Mouse (Mus musculus): Measurements from ENCODE around the gene Igf1r. TPM values are rescaled to one million over a fixed set of nuclear protein-coding genes. Genes with fewer than 3 reads are reported as not detected.

Gene Igf1r
- total RNA-seq, 1 experiment, result 23.5 TPM

- Histone ChIP-seq H3K27ac (ENCODE audit: insufficient read depth, low read depth, low read length, poor library complexity, severe bottlenecking) (no peak overlapping the region), H3K4me3 (ENCODE audit: insufficient read depth in 1 of 2, low read depth in 1 of 2, low read length in 2 of 2, poor library complexity in 1 of 2, severe bottlenecking in 1 of 2) (no peak overlapping the region), H3K9me3 (ENCODE audit: control insufficient read depth, insufficient read depth, low read depth, low read length) (no peaks in the 10 kb centered on the region), H3K9ac (ENCODE audit: insufficient read depth, low read depth, low read length, poor library complexity, severe bottlenecking) (no peak overlapping the region), H3K36me3 (ENCODE audit: control insufficient read depth, insufficient read depth, low read length, poor library complexity, severe bottlenecking) (no peaks in the 10 kb centered on the region), H3K4me1 (ENCODE audit: control insufficient read depth in 2 of 2, insufficient read depth in 2 of 2, low read length in 2 of 2, poor library complexity in 1 of 2) (no peaks in the 10 kb centered on the region)
- in situ Hi-C loops (cut with MboI; ENCODE audit: low sequenced_read_pairs in 2 of 2, unreplicated experiment in 2 of 2), result no loop called here
- no peak for TF ChIP-seq HCFC1 (IDR thresholded peaks at IDR 0.05; ENCODE audit: borderline replicate concordance, insufficient read depth, low read length)
- TF ChIP-seq CHD2 (IDR thresholded peaks at IDR 0.05; ENCODE audit: low read depth, low read length), result no peak
- no peak for TF ChIP-seq ZNF384 (IDR thresholded peaks at IDR 0.05; ENCODE audit: low read depth, low read length)
- no peak for TF ChIP-seq ZC3H11A (IDR thresholded peaks at IDR 0.05; ENCODE audit: borderline replicate concordance, low read depth, low read length)
- no peak for TF ChIP-seq MAFK (IDR thresholded peaks at IDR 0.05; ENCODE audit: insufficient read depth, low read depth, low read length)
- DNase-seq (ENCODE audit: low read depth, low spot score), result no peak
Observed at GRCm38 (mm10) chr7:68151892-68152291, 199.3 kb downstream of the Igf1r start.

- in situ Hi-C loops (cut with MboI; ENCODE audit: low sequenced_read_pairs in 2 of 2, unreplicated experiment in 2 of 2), result no loop called here
- H3K27ac ChIP-seq (ENCODE audit: insufficient read depth, low read depth, low read length, poor library complexity, severe bottlenecking), result no peak overlapping the region
- no peaks in the 10 kb centered on the region for H3K36me3 ChIP-seq (ENCODE audit: control insufficient read depth, insufficient read depth, low read length, poor library complexity, severe bottlenecking)
- H3K4me1 ChIP-seq (ENCODE audit: control insufficient read depth in 2 of 2, insufficient read depth in 2 of 2, low read length in 2 of 2, poor library complexity in 1 of 2), result no peaks in the 10 kb centered on the region
- TF ChIP-seq CHD2 (IDR thresholded peaks at IDR 0.05; ENCODE audit: low read depth, low read length), result no peak
- TF ChIP-seq MAFK (IDR thresholded peaks at IDR 0.05; ENCODE audit: insufficient read depth, low read depth, low read length), result no peak
- no peak overlapping the region for H3K9ac ChIP-seq (ENCODE audit: insufficient read depth, low read depth, low read length, poor library complexity, severe bottlenecking)
- H3K4me3 ChIP-seq (ENCODE audit: insufficient read depth in 1 of 2, low read depth in 1 of 2, low read length in 2 of 2, poor library complexity in 1 of 2, severe bottlenecking in 1 of 2), result no peak overlapping the region
- no peak for DNase-seq (ENCODE audit: low read depth, low spot score)
- no peaks in the 10 kb centered on the region for H3K9me3 ChIP-seq (ENCODE audit: control insufficient read depth, insufficient read depth, low read depth, low read length)
Observed at GRCm38 (mm10) chr7:68152458-68152857, 199.8 kb downstream of the Igf1r start.

- Histone ChIP-seq H3K4me1 (ENCODE audit: control insufficient read depth in 2 of 2, insufficient read depth in 2 of 2, low read length in 2 of 2, poor library complexity in 1 of 2) (no peaks in the 10 kb centered on the region), H3K27ac (ENCODE audit: insufficient read depth, low read depth, low read length, poor library complexity, severe bottlenecking) (no peak overlapping the region), H3K9ac (ENCODE audit: insufficient read depth, low read depth, low read length, poor library complexity, severe bottlenecking) (no peak overlapping the region), H3K4me3 (ENCODE audit: insufficient read depth in 1 of 2, low read depth in 1 of 2, low read length in 2 of 2, poor library complexity in 1 of 2, severe bottlenecking in 1 of 2) (no peak overlapping the region), H3K9me3 (ENCODE audit: control insufficient read depth, insufficient read depth, low read depth, low read length) (no peaks in the 10 kb centered on the region), H3K36me3 (ENCODE audit: control insufficient read depth, insufficient read depth, low read length, poor library complexity, severe bottlenecking) (no peaks in the 10 kb centered on the region)
- in situ Hi-C loops (cut with MboI; ENCODE audit: low sequenced_read_pairs in 2 of 2, unreplicated experiment in 2 of 2), result no loop called here
- DNase-seq (ENCODE audit: low read depth, low spot score), result no peak
- TF ChIP-seq MAFK (IDR thresholded peaks at IDR 0.05; ENCODE audit: insufficient read depth, low read depth, low read length) (no peak), CHD2 (IDR thresholded peaks at IDR 0.05; ENCODE audit: low read depth, low read length) (no peak), ZC3H11A (IDR thresholded peaks at IDR 0.05; ENCODE audit: borderline replicate concordance, low read depth, low read length) (no peak), HCFC1 (IDR thresholded peaks at IDR 0.05; ENCODE audit: borderline replicate concordance, insufficient read depth, low read length) (no peak), ZNF384 (IDR thresholded peaks at IDR 0.05; ENCODE audit: low read depth, low read length) (no peak)
Observed at GRCm38 (mm10) chr7:68153269-68153668, 200.6 kb downstream of the Igf1r start.

GRCm38 (mm10) chr7:68154588-68154987 is 202.0 kb downstream of the Igf1r start:
- Histone ChIP-seq H3K4me3 (ENCODE audit: insufficient read depth in 1 of 2, low read depth in 1 of 2, low read length in 2 of 2, poor library complexity in 1 of 2, severe bottlenecking in 1 of 2) (no peak overlapping the region), H3K9ac (ENCODE audit: insufficient read depth, low read depth, low read length, poor library complexity, severe bottlenecking) (no peak overlapping the region), H3K27ac (ENCODE audit: insufficient read depth, low read depth, low read length, poor library complexity, severe bottlenecking) (no peak overlapping the region), H3K4me1 (ENCODE audit: control insufficient read depth in 2 of 2, insufficient read depth in 2 of 2, low read length in 2 of 2, poor library complexity in 1 of 2) (peaks cover 0 to under 1% of the 10 kb centered on the region in 2 experiments; a peak in 1 of 4 replicates), H3K36me3 (ENCODE audit: control insufficient read depth, insufficient read depth, low read length, poor library complexity, severe bottlenecking) (no peaks in the 10 kb centered on the region), H3K9me3 (ENCODE audit: control insufficient read depth, insufficient read depth, low read depth, low read length) (no peaks in the 10 kb centered on the region)
- no peak for TF ChIP-seq ZC3H11A (IDR thresholded peaks at IDR 0.05; ENCODE audit: borderline replicate concordance, low read depth, low read length)
- no peak for TF ChIP-seq MAFK (IDR thresholded peaks at IDR 0.05; ENCODE audit: insufficient read depth, low read depth, low read length)
- TF ChIP-seq CHD2 (IDR thresholded peaks at IDR 0.05; ENCODE audit: low read depth, low read length), result no peak
- TF ChIP-seq ZNF384 (IDR thresholded peaks at IDR 0.05; ENCODE audit: low read depth, low read length), result no peak
- TF ChIP-seq HCFC1 (IDR thresholded peaks at IDR 0.05; ENCODE audit: borderline replicate concordance, insufficient read depth, low read length), result no peak
- DNase-seq (ENCODE audit: low read depth, low spot score), result no peak
- in situ Hi-C loops (cut with MboI; ENCODE audit: low sequenced_read_pairs in 2 of 2, unreplicated experiment in 2 of 2), result no loop called here
